Mouse (Mus musculus): ENCODE results near the gene Mrgpra1. TPM values are rescaled to one million over a fixed set of nuclear protein-coding genes. Genes with fewer than 3 reads are reported as not detected.

Mrgpra1 gene
- not detected in 2 replicates for polyA plus RNA-seq (2012; ENCODE audit: low replicate concordance)

DNA sequence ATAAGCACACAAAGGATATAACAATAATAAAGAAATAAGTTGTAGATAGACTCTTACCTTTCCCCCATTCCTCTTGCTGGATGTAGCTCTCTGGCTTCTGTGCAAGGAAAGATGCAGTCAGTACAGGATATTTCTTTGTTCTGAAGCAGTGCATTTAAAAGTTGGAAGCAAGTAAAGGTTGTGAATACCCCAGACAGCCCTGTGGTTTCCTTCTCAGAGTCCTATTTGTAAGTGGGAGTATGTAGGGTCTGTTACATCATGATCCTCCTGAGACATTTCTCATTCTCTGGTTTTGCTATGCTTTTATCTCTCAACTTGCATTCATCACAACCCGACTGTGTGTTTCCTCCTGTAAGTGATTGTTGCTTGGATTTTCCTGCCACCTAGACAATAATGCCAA, at the start of gene Mrgpra1:
Gene Mrgpra1, minus strand, starts transcription at position 101 of the 400 bp plus-strand sequence.

Other genes starting within 250 kb of the Mrgpra1 start
- gene Ptpn5, start 220.6 kb downstream of the Mrgpra1 start, polyA plus RNA-seq (2012; ENCODE audit: low replicate concordance), result 0.94 and 2.1 TPM in 2 replicates
- gene Mrgpra6, start 149.3 kb downstream of the Mrgpra1 start, polyA plus RNA-seq (2012; ENCODE audit: low replicate concordance), result not detected in 2 replicates
- gene Mrgpra9, start 101.4 kb downstream of the Mrgpra1 start, polyA plus RNA-seq (2012; ENCODE audit: low replicate concordance), result not detected in 2 replicates
- gene Mrgpra2a, start 97.9 kb upstream of the Mrgpra1 start, polyA plus RNA-seq (2012; ENCODE audit: low replicate concordance), result 0.13 TPM in 1 of 2 replicates, not detected in the other
- gene Mrgpra2b, start 174.6 kb upstream of the Mrgpra1 start, polyA plus RNA-seq (2012; ENCODE audit: low replicate concordance), result 0.47 and 0.83 TPM in 2 replicates
- gene Mrgpra3, start 247.1 kb upstream of the Mrgpra1 start, polyA plus RNA-seq (2012; ENCODE audit: low replicate concordance), result not detected in 2 replicates